Mouse (Mus musculus): ENCODE data around the gene Gbx1. TPM values are rescaled to one million over a fixed set of nuclear protein-coding genes. Genes with fewer than 3 reads are reported as not detected.

Gbx1 gene
- polyA plus RNA-seq, 1 experiment, result not detected

GRCm38 (mm10) chr5:24508406-24508805, 18.6 kb downstream of the Gbx1 start:
- Histone ChIP-seq H3K4me3 (ENCODE audit: insufficient read depth, low read depth, low read length) (no peak overlapping the region), H3K4me1 (ENCODE audit: control insufficient read depth, insufficient read depth, low read length) (no peaks in the 10 kb centered on the region), H3K27ac (ENCODE audit: insufficient read depth, low read depth, low read length) (no peak overlapping the region)
- 95% methylated on average over 7 of the region's 7 CpGs for WGBS
- no peak for TF ChIP-seq CTCF (IDR thresholded peaks at IDR 0.05; ENCODE audit: insufficient read depth, low read depth, low read length)

- Histone ChIP-seq H3K4me1 (ENCODE audit: control insufficient read depth, insufficient read depth, low read length) (no peaks in the 10 kb centered on the region), H3K4me3 (ENCODE audit: insufficient read depth, low read depth, low read length) (no peak overlapping the region), H3K27ac (ENCODE audit: insufficient read depth, low read depth, low read length) (no peak overlapping the region)
- TF ChIP-seq CTCF (IDR thresholded peaks at IDR 0.05; ENCODE audit: insufficient read depth, low read depth, low read length), result no peak
- no peak for TF ChIP-seq POLR2A (IDR thresholded peaks at IDR 0.05; ENCODE audit: insufficient read depth, low read depth, low read length)
- whole genome bisulfite sequencing, result 39% methylated on average over 2 of the region's 2 CpGs
Observed at GRCm38 (mm10) chr5:24505513-24505912, 21.5 kb downstream of the Gbx1 start.

GRCm38 (mm10) chr5:24502786-24503185, 24.2 kb downstream of the Gbx1 start:
- TF ChIP-seq CTCF (IDR thresholded peaks at IDR 0.05; ENCODE audit: insufficient read depth, low read depth, low read length) (no peak), POLR2A (IDR thresholded peaks at IDR 0.05; ENCODE audit: insufficient read depth, low read depth, low read length) (no peak)
- WGBS, result 91% methylated on average over 4 of the region's 4 CpGs
- Histone ChIP-seq H3K4me3 (ENCODE audit: insufficient read depth, low read depth, low read length) (no peak overlapping the region), H3K4me1 (ENCODE audit: control insufficient read depth, insufficient read depth, low read length) (peaks cover 14% of the 10 kb centered on the region), H3K27ac (ENCODE audit: insufficient read depth, low read depth, low read length) (no peak overlapping the region)

- WGBS, result 77% methylated on average over 11 of the region's 11 CpGs
- Histone ChIP-seq H3K4me1 (ENCODE audit: control insufficient read depth, insufficient read depth, low read length) (peaks cover 32% of the 10 kb centered on the region), H3K27ac (ENCODE audit: insufficient read depth, low read depth, low read length) (no peak overlapping the region), H3K4me3 (ENCODE audit: insufficient read depth, low read depth, low read length) (no peak overlapping the region)
- TF ChIP-seq CTCF (IDR thresholded peaks at IDR 0.05; ENCODE audit: insufficient read depth, low read depth, low read length) (no peak), POLR2A (IDR thresholded peaks at IDR 0.05; ENCODE audit: insufficient read depth, low read depth, low read length) (no peak)
Observed at GRCm38 (mm10) chr5:24500851-24501250, 26.2 kb downstream of the Gbx1 start.

- 83% methylated on average over 10 of the region's 10 CpGs for WGBS
Observed at GRCm38 (mm10) chr5:24499113-24499512, 27.9 kb downstream of the Gbx1 start.

GRCm38 (mm10) chr5:24497526-24497925, 29.5 kb downstream of the Gbx1 start:
- TF ChIP-seq CTCF (IDR thresholded peaks at IDR 0.05; ENCODE audit: insufficient read depth, low read depth, low read length), result no peak
- TF ChIP-seq POLR2A (IDR thresholded peaks at IDR 0.05; ENCODE audit: insufficient read depth, low read depth, low read length), result no peak

More at GRCm38 (mm10) chr5:24499113-24499512, 27.9 kb downstream of the Gbx1 start:
- TF ChIP-seq POLR2A (IDR thresholded peaks at IDR 0.05; ENCODE audit: insufficient read depth, low read depth, low read length) (no peak), CTCF (IDR thresholded peaks at IDR 0.05; ENCODE audit: insufficient read depth, low read depth, low read length) (no peak)
- H3K27ac ChIP-seq (ENCODE audit: insufficient read depth, low read depth, low read length), result no peak overlapping the region
- no peak overlapping the region for H3K4me3 ChIP-seq (ENCODE audit: insufficient read depth, low read depth, low read length)
- H3K4me1 ChIP-seq (ENCODE audit: control insufficient read depth, insufficient read depth, low read length), result peaks cover 44% of the 10 kb centered on the region

GRCm38 (mm10) chr5:24496756-24497155, 30.2 kb downstream of the Gbx1 start:
- no peak overlapping the region for H3K27ac ChIP-seq (ENCODE audit: insufficient read depth, low read depth, low read length)
- no peak for TF ChIP-seq CTCF (IDR thresholded peaks at IDR 0.05; ENCODE audit: insufficient read depth, low read depth, low read length)
- TF ChIP-seq POLR2A (IDR thresholded peaks at IDR 0.05; ENCODE audit: insufficient read depth, low read depth, low read length), result no peak
- H3K4me1 ChIP-seq (ENCODE audit: control insufficient read depth, insufficient read depth, low read length), result peaks cover 44% of the 10 kb centered on the region
- no peak overlapping the region for H3K4me3 ChIP-seq (ENCODE audit: insufficient read depth, low read depth, low read length)
- 69% methylated on average over 6 of the region's 6 CpGs for WGBS

More at GRCm38 (mm10) chr5:24497526-24497925, 29.5 kb downstream of the Gbx1 start:
- Histone ChIP-seq H3K4me1 (ENCODE audit: control insufficient read depth, insufficient read depth, low read length) (peaks cover 44% of the 10 kb centered on the region), H3K4me3 (ENCODE audit: insufficient read depth, low read depth, low read length) (no peak overlapping the region), H3K27ac (ENCODE audit: insufficient read depth, low read depth, low read length) (no peak overlapping the region)
- WGBS, result 45% methylated on average over 12 of the region's 12 CpGs

GRCm38 (mm10) chr5:24495019-24495418, 32.0 kb downstream of the Gbx1 start:
- TF ChIP-seq CTCF (IDR thresholded peaks at IDR 0.05; ENCODE audit: insufficient read depth, low read depth, low read length) (no peak), POLR2A (IDR thresholded peaks at IDR 0.05; ENCODE audit: insufficient read depth, low read depth, low read length) (no peak)
- 39% methylated on average over 15 of the region's 15 CpGs for WGBS
- Histone ChIP-seq H3K4me1 (ENCODE audit: control insufficient read depth, insufficient read depth, low read length) (peaks cover 44% of the 10 kb centered on the region), H3K4me3 (ENCODE audit: insufficient read depth, low read depth, low read length) (no peak overlapping the region), H3K27ac (ENCODE audit: insufficient read depth, low read depth, low read length) (no peak overlapping the region)

- TF ChIP-seq CTCF (IDR thresholded peaks at IDR 0.05; ENCODE audit: insufficient read depth, low read depth, low read length), result no peak
- TF ChIP-seq POLR2A (IDR thresholded peaks at IDR 0.05; ENCODE audit: insufficient read depth, low read depth, low read length), result no peak
- H3K4me1 ChIP-seq (ENCODE audit: control insufficient read depth, insufficient read depth, low read length), result peaks cover 30% of the 10 kb centered on the region
- WGBS, result 75% methylated on average over 16 of the region's 16 CpGs
- no peak overlapping the region for H3K4me3 ChIP-seq (ENCODE audit: insufficient read depth, low read depth, low read length)
- no peak overlapping the region for H3K27ac ChIP-seq (ENCODE audit: insufficient read depth, low read depth, low read length)
Observed at GRCm38 (mm10) chr5:24492546-24493285, 34.3 kb downstream of the Gbx1 start.

Data from olfactory bulb, adult 2 months (tissue).